Comparison of ENCODE assay signal across 19 mouse cellular contexts in the genomic region with DNA sequence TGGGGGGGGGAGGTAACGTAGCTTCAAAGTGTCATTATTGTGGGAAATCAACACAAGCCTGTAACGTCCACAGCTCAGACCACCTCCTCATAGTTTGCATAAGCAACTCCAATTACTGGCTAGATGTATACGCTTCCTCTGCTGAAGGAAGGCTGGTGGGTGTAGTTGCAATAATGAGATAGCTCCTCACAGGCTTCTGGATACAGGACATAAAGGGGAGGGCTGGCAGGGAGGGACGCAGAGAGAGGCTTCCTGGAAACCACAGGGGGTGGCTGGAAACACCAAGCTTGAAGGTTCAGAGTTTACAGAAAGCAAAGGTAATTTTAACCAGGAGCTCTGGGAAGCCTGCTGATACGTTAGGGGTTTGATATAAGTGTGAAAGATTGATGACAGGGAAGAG.
DNase-seq lines count a peak whose midpoint lies in the region; ATAC-seq and TF ChIP-seq lines count a peak whose summit lies in the region.
"Had no signal": no experiment of that assay in that cellular context is flagged by ENCODE, and none has a peak within 500 bp of the region (broad histone marks: within the 10 kb centered on the region; RNA-seq: fewer than 3 reads in every experiment).

No protein-coding gene starts in this region.

- TF ChIP-seq CTCF in forebrain, postnatal 0 days (IDR thresholded peaks at IDR 0.05; ENCODE audit: low read depth): no peak

- H3K9ac ChIP-seq in forebrain, embryonic 11.5 days (ENCODE audit: low read length): no peak overlapping the region
- no peak overlapping the region for H3K9ac ChIP-seq in forebrain, postnatal 0 days
- H3K9ac ChIP-seq in heart, embryonic 14.5 days (ENCODE audit: low read length): no peak overlapping the region
- no peak overlapping the region for H3K9ac ChIP-seq in limb, embryonic 12.5 days (replicated peaks)
- H3K9ac ChIP-seq: embryonic facial prominence, embryonic 13.5 days had no signal

- peak; percentile 55 for DNase-seq in forebrain, embryonic 11.5 days (ENCODE audit: low spot score)
- no peak for DNase-seq in forebrain, postnatal 0 days
- no peak for DNase-seq in heart, adult 9 months (ENCODE audit: low spot score in 2 of 2)
- DNase-seq in ES-CJ7 (ENCODE audit: low read depth, low spot score): peak; percentile 12
- no peak for DNase-seq in c-Kit-positive CD71-positive TER-119-positive erythroid progenitor cells, embryonic 14.5 days (ENCODE audit: low spot score)
- DNase-seq in B cell, adult 2 months: no peak
- DNase-seq: adrenal gland, adult 8-10 months; cerebellum, adult 9-11 months; kidney, adult 18-20 months; kidney, postnatal 10 days; left cerebral cortex, postnatal 4 days; lung, adult 18-20 months; lung, postnatal 14 days; thymus, postnatal 25 days had no signal

- no peak for ATAC-seq in forebrain, embryonic 11.5 days (replicated peaks; ENCODE audit: low FRiP score)
- no peak for ATAC-seq in forebrain, postnatal 0 days
- no peak for ATAC-seq in heart, embryonic 14.5 days (ENCODE audit: insufficient number of reproducible peaks, insufficient read depth, low FRiP score, low read depth)
- no peak for ATAC-seq in limb, embryonic 12.5 days (ENCODE audit: insufficient number of reproducible peaks, insufficient read depth, low FRiP score, low TSS enrichment, low read depth)

- H3K27me3 ChIP-seq in forebrain, embryonic 11.5 days (ENCODE audit: control insufficient read depth, insufficient read depth, low read length): no peaks in the 10 kb centered on the region
- H3K27me3 ChIP-seq in forebrain, postnatal 0 days (ENCODE audit: insufficient read depth, low read length): no peaks in the 10 kb centered on the region
- no peaks in the 10 kb centered on the region for H3K27me3 ChIP-seq in heart, embryonic 14.5 days (ENCODE audit: control insufficient read depth, insufficient read depth, low read length)
- H3K27me3 ChIP-seq in limb, embryonic 12.5 days: no peaks in the 10 kb centered on the region
- H3K27me3 ChIP-seq: CH12.LX; embryonic facial prominence, embryonic 13.5 days had no signal

- 38% methylated on average over 5 of the region's 5 CpGs for WGBS in forebrain, embryonic 11.5 days
- WGBS in forebrain, postnatal 0 days: 47% methylated on average over 5 of the region's 5 CpGs
- 33% methylated on average over 5 of the region's 5 CpGs for WGBS in heart, embryonic 14.5 days
- WGBS in limb, embryonic 12.5 days: 26% methylated on average over 5 of the region's 5 CpGs

- H3K4me1 ChIP-seq in forebrain, embryonic 11.5 days (replicated peaks; ENCODE audit: control insufficient read depth, insufficient read depth, low read length): peaks cover 11% of the 10 kb centered on the region
- peaks cover 11% of the 10 kb centered on the region; the same call in 1 of the 2 replicates for H3K4me1 ChIP-seq in forebrain, postnatal 0 days (ENCODE audit: insufficient read depth)
- H3K4me1 ChIP-seq in heart, embryonic 14.5 days (ENCODE audit: control insufficient read depth in 2 of 2, insufficient read depth in 2 of 2, low read length in 2 of 2): peaks cover 9 to 25% of the 10 kb centered on the region in 2 experiments
- H3K4me1 ChIP-seq in limb, embryonic 12.5 days (replicated peaks): peaks cover 35% of the 10 kb centered on the region

- H3K4me3 ChIP-seq in forebrain, embryonic 11.5 days (ENCODE audit: low read depth, low read length): no peak overlapping the region
- no peak overlapping the region for H3K4me3 ChIP-seq in forebrain, postnatal 0 days (ENCODE audit: low read depth, low read length)
- no peak overlapping the region for H3K4me3 ChIP-seq in heart, embryonic 14.5 days (ENCODE audit: control insufficient read depth in 1 of 2, insufficient read depth in 1 of 2, low read depth in 1 of 2, low read length in 2 of 2)
- H3K4me3 ChIP-seq in limb, embryonic 12.5 days (replicated peaks): no peak overlapping the region
- H3K4me3 ChIP-seq: embryonic facial prominence, embryonic 13.5 days had no signal

- no peak overlapping the region for H3K4me2 ChIP-seq in forebrain, embryonic 11.5 days (ENCODE audit: low read depth, low read length, severe bottlenecking)
- no peak overlapping the region for H3K4me2 ChIP-seq in forebrain, postnatal 0 days (ENCODE audit: low read depth)
- H3K4me2 ChIP-seq in heart, embryonic 14.5 days (ENCODE audit: low read length): peak overlapping the region; percentile 44
- H3K4me2 ChIP-seq in limb, embryonic 12.5 days: 0 out of 2 replicates have a peak overlapping the region, but pooled peaks have one; percentile 24
- H3K4me2 ChIP-seq: embryonic facial prominence, embryonic 13.5 days; liver, embryonic 11.5 days had no signal

- H3K9me3 ChIP-seq in forebrain, embryonic 11.5 days (ENCODE audit: control insufficient read depth, low read length): no peaks in the 10 kb centered on the region
- no peaks in the 10 kb centered on the region for H3K9me3 ChIP-seq in forebrain, postnatal 0 days (ENCODE audit: low read length)
- no peaks in the 10 kb centered on the region for H3K9me3 ChIP-seq in heart, embryonic 14.5 days (ENCODE audit: control insufficient read depth, low read length)
- no peaks in the 10 kb centered on the region for H3K9me3 ChIP-seq in limb, embryonic 12.5 days
- H3K9me3 ChIP-seq: embryonic facial prominence, embryonic 13.5 days had no signal

- no peaks in the 10 kb centered on the region for H3K36me3 ChIP-seq in forebrain, embryonic 11.5 days (ENCODE audit: control insufficient read depth, insufficient read depth, low read length)
- no peaks in the 10 kb centered on the region for H3K36me3 ChIP-seq in forebrain, postnatal 0 days (ENCODE audit: insufficient read depth)
- no peaks in the 10 kb centered on the region for H3K36me3 ChIP-seq in heart, embryonic 14.5 days (ENCODE audit: control insufficient read depth, insufficient read depth, low read length)
- H3K36me3 ChIP-seq in limb, embryonic 12.5 days: no peaks in the 10 kb centered on the region
- H3K36me3 ChIP-seq: embryonic facial prominence, embryonic 13.5 days had no signal

- H3K27ac ChIP-seq in forebrain, embryonic 11.5 days (ENCODE audit: low read depth, low read length): no peak overlapping the region
- no peak overlapping the region for H3K27ac ChIP-seq in forebrain, postnatal 0 days (ENCODE audit: low read depth, low read length)
- H3K27ac ChIP-seq in heart, embryonic 14.5 days (replicated peaks in 1 of 2; ENCODE audit: control insufficient read depth in 1 of 2, insufficient read depth in 1 of 2, low read depth in 2 of 2, low read length in 2 of 2): no peak overlapping the region
- no peak overlapping the region for H3K27ac ChIP-seq in limb, embryonic 12.5 days
- H3K27ac ChIP-seq: embryonic facial prominence, embryonic 13.5 days had no signal

Comparison
In these comparisons a context has a peak if more than half of its experiments do, and no peak if none do; other contexts are left out.
1. DNase-seq: peak in forebrain, embryonic 11.5 days (single experiment) and ES-CJ7 (single experiment); none in forebrain, postnatal 0 days (single experiment), heart, adult 9 months (0 of 2), c-Kit-positive CD71-positive TER-119-positive erythroid progenitor cells, embryonic 14.5 days (single experiment) and B cell, adult 2 months (0 of 2).
2. H3K4me2 ChIP-seq: peak in heart, embryonic 14.5 days (single experiment) and limb, embryonic 12.5 days (single experiment); none in forebrain, embryonic 11.5 days (single experiment) and forebrain, postnatal 0 days (single experiment).